Mouse (Mus musculus) stomach, embryonic 14.5 days (tissue): ENCODE measurements around the gene Rgl3. TPM values are rescaled to one million over a fixed set of nuclear protein-coding genes. Genes with fewer than 3 reads are reported as not detected.

Source experiments
- ATAC-seq: fragments of 200-750 bp; cut with Nextera tagmentation; 2 replicates; pipeline ENCODE4 v1.8.0; 2017; ENCODE audit warnings: low read depth, moderate TSS enrichment; ENCODE audit not compliant: insufficient number of reproducible peaks, insufficient read depth, low FRiP score
- H3K27ac ChIP-seq: fragments of 300-500 bp; sonication (generic); 2 replicates; pipeline ENCODE4 v1.5.1; 2014; ENCODE audit warnings: mild to moderate bottlenecking, low read length, moderate library complexity, mixed read lengths
- H3K27me3 ChIP-seq: fragments of 300-500 bp; sonication (generic); 2 replicates; pipeline ENCODE4 v1.6.1; 2014; ENCODE audit warnings: low read length, control low read depth, mixed read lengths; ENCODE audit not compliant: control insufficient read depth, insufficient read depth
- H3K36me3 ChIP-seq: fragments of 300-500 bp; sonication (generic); 2 replicates; pipeline ENCODE4 v1.6.1; 2014; ENCODE audit warnings: mild to moderate bottlenecking, control low read depth, low read length, moderate library complexity, mixed read lengths; ENCODE audit not compliant: control insufficient read depth, insufficient read depth
- H3K4me1 ChIP-seq: fragments of 300-500 bp; sonication (generic); 2 replicates; pipeline ENCODE4 v1.6.1; 2014; ENCODE audit warnings: low read length, control low read depth, mixed read lengths; ENCODE audit not compliant: control insufficient read depth, insufficient read depth
- H3K4me2 ChIP-seq: fragments of 300-500 bp; sonication (generic); replicated peaks from 2 replicates; pipeline ENCODE4 v1.6.1; 2014; ENCODE audit warnings: low read depth, low read length, control low read depth
- H3K4me3 ChIP-seq: fragments of 300-500 bp; sonication (generic); 2 replicates; pipeline ENCODE4 v1.5.1; 2014; ENCODE audit warnings: low read depth, low read length, control low read depth
- H3K9ac ChIP-seq: fragments of 300-500 bp; sonication (generic); replicated peaks from 2 replicates; pipeline ENCODE4 v1.6.1; 2014; ENCODE audit warnings: low read depth, mild to moderate bottlenecking, control low read depth, low read length, moderate library complexity, mixed read lengths
- H3K9me3 ChIP-seq: fragments of 300-500 bp; sonication (generic); 2 replicates; pipeline ENCODE4 v1.6.1; 2016; ENCODE audit warnings: low read depth, low read length, control low read depth; ENCODE audit not compliant: control insufficient read depth
- WGBS: fragments of 180-500 bp; shearing (Covaris S2); extraction: QIAGEN DNeasy Blood & Tissue Kit; methylation state at CpG from one replicate; pipeline ENCODE4 v1.1.7; 2014; 5-methylcytosine and 5-hydroxymethylcytosine counted together
- polyA plus RNA-seq: library from polyadenylated mRNA; unstranded; fragments of >200 nt; fragmentation: Nextera tagmentation; extraction: Ambion mirVana; gene quantifications from 2 replicates; pipeline ENCODE4 v1.2.1, GENCODE M21; 2014

The Rgl3 gene
- polyA plus RNA-seq, 1 experiment from 2014 or later = 5.5 TPM

DNA sequence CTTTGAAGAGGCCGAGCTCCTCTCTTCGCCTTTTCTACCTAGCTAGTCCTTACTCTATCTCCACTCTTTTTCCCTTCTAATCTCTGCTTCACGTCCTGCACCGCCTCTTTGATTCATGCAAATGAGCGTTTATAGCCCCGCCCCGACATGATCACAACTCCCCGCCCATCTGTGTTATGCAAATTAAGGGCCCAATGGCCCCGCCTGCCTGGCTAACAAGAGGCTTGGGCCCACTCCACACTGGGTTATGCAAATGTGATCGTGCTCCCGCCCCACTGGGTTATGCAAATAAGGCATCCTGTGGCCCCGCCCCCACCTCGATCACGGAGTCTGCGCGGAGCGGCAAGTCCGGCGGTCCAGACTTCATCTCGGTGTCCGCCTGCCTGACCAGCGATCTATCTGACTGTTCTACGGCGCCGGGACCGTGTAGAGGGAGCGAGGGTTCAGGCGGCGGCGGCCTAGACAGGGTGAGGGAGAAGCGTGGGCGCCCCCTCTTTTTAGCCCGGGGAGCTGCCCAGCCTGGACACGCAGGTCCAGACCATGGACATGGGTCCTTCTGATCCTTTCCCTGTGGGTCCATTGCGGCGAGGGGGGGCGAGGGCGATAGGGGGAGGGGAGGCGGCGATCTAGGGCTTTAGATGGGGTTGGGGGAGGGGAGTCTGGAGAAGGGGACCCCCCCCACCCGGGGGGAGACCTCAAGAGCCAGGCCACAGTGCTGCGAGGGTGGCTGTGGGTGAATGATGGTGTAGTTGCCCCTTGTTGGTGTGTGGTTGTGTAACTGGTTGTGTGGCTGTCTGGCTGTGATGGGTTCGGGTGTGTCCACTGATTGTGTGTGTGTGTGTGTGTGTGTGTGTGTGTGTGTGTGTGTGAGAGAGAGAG lies 52.3 kb downstream of the Rgl3 start, which contains the start of gene Plppr2:
Plppr2 (plus strand) TSS at position 342 of the 879 bp plus-strand sequence.
- Histone ChIP-seq H3K27ac (no peak within 1 kb of the TSS), H3K4me1 (no peaks in the 10 kb centered on the region), H3K27me3 (no peaks in the 10 kb centered on the region), H3K4me2 (peak within 1 kb of the TSS; percentile 59), H3K9me3 (no peaks in the 10 kb centered on the region), H3K36me3 (no peaks in the 10 kb centered on the region), H3K9ac (no peak within 1 kb of the TSS; the same call in 1 of the 2 replicates), H3K4me3 (peak within 1 kb of the TSS; percentile 40)
- ATAC-seq = peak; percentile 96
- WGBS = 2% methylated on average over 43 of the region's 43 CpGs

DNA sequence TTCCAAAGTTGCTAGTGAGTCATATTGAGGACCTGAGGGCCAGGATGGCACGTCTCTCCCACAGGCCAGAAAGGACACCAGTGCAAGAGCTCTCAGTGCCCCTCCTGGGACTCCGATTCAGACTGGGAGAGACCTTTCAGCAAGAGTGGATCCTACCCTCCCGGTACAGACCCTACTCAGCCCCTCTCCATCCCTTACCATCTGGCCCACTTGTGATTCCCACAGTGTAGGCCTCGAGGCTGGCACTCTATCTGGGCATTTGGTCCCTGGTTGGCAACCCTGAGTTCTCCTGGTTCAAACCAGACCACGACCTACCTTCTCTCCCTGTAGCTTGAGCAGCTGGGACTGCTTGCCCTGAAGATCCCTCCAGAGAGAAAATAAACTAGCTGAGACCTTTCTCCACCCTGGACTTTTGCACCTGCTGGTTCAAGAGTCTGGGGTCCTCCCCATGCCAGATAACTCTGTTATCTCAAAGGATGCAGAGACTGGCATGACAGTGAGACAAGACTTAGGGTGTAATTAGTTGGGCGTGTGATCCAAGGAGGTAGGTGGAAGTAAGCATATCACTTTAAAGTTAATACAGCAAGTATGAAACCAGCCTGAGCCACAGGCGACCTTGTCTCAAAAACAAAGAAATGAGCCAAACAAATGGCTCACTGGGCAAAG lies 53.6 kb downstream of the Rgl3 start:
- Histone ChIP-seq H3K9ac (no peak overlapping the region), H3K4me1 (no peaks in the 10 kb centered on the region), H3K27me3 (no peaks in the 10 kb centered on the region), H3K27ac (no peak overlapping the region), H3K4me2 (no peak overlapping the region), H3K9me3 (no peaks in the 10 kb centered on the region), H3K36me3 (no peaks in the 10 kb centered on the region), H3K4me3 (no peak overlapping the region)
- ATAC-seq = no peak
- 85% methylated on average over 7 of the region's 7 CpGs for WGBS

DNA sequence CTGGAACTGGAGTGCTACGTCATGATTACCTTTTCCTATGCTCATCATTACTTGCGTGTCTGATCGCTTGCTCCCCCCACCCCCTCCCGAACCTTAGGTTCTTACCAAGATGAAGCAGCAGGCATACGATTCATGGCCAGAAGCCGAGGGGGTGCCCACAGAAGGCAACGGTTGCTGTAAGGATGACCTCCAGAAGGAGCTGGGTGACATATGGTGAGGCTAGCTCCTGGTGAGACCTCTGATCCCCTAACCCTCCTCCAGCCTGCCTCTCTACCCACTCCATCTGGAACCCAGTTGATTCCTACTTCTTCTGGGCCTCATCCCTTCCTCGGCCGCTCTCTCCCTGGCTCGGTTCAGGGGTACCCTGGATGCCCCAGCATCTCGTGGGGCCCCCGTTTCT lies 55.2 kb downstream of the Rgl3 start:
- Histone ChIP-seq H3K4me1 (no peaks in the 10 kb centered on the region), H3K27ac (no peak overlapping the region), H3K4me3 (no peak overlapping the region), H3K27me3 (no peaks in the 10 kb centered on the region), H3K4me2 (no peak overlapping the region), H3K9ac (no peak overlapping the region), H3K9me3 (no peaks in the 10 kb centered on the region), H3K36me3 (no peaks in the 10 kb centered on the region)
- 87% methylated on average over 12 of the region's 12 CpGs for WGBS
- no peak for ATAC-seq

DNA sequence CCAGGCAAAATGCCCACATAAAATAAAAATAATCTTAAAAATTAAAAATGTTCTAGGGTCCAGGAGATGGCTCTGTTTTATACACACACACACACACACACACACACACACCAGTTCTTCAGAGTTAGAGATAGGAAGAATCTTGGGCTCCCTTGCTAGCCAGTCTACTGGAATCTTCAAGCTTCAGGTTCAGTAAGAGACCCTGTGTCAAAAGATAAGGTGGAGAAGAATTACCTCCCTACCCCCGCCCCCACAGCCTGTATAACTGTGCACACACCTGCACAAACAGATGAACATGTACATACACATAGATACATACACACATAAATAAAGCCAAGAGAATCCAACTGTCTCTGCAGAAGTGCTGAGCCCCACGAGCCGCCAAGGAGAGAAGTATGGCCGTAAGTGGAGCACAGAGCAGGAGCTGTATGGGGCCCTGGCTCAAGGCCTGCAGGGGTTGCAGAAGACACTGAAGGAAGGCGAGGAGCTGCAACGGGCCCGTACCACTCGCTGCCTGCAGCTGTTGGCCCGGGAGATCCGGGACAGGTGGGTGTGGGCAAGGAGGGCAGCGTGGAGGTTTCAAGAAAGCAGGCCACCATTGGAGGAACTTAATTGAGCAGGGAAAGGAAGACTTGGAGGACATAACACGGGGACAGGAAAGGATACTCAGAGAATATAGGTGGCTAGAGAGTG lies 56.7 kb downstream of the Rgl3 start:
- H3K4me3 ChIP-seq = no peak overlapping the region
- no peaks in the 10 kb centered on the region for H3K36me3 ChIP-seq
- no peak for ATAC-seq
- no peaks in the 10 kb centered on the region for H3K9me3 ChIP-seq
- H3K4me2 ChIP-seq = no peak overlapping the region
- no peak overlapping the region for H3K27ac ChIP-seq
- no peaks in the 10 kb centered on the region for H3K4me1 ChIP-seq
- 49% methylated on average over 12 of the region's 12 CpGs for WGBS
- H3K27me3 ChIP-seq = no peaks in the 10 kb centered on the region
- no peak overlapping the region for H3K9ac ChIP-seq

DNA sequence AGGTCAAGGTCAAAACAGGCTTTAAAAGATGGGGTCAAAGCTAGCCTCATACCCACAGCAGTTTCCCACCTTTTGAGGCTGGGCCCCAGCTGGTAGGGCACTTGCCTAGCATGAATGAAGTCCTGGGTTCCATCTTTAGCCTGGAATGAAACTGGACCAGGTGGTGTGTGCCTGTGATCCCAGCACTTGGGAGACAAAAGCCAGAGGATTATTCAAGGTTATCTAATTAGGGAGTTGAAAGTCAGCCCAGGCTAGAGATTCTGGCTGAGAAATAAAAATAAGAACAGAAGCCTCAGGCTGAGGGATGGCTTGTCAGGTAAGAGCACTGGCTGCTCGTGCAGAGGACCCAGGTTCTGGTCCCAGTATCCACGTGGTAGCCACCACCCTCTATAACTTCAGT lies 57.2 kb downstream of the Rgl3 start:
- no peak for ATAC-seq
- H3K27me3 ChIP-seq = no peaks in the 10 kb centered on the region

DNA sequence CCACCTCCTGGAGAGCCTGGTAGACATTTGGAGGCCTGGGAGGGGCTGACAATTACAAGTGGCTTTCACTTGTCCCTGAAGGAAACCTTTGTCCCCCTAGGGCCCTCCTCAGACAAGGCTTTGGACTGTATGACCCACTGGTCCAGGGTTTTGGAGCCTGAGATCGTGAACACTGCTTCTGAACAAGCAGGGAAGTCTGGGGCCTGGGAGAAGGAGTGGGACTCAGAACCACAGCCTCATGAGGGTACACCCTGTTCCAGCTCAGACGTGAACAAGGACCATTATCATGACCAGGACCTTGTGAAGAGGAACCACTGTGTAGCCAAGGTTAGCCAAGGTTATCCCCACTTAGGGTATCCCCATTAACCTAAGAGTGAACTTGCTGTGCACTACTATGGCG lies 60.0 kb downstream of the Rgl3 start:
- no peak for ATAC-seq
- Histone ChIP-seq H3K9me3 (no peaks in the 10 kb centered on the region), H3K4me3 (no peak overlapping the region), H3K27me3 (no peaks in the 10 kb centered on the region), H3K4me2 (no peak overlapping the region), H3K4me1 (peaks cover 8% of the 10 kb centered on the region; the same call in 1 of the 2 replicates), H3K27ac (no peak overlapping the region), H3K36me3 (no peaks in the 10 kb centered on the region), H3K9ac (no peak overlapping the region)
- WGBS = 78% methylated on average over 3 of the region's 3 CpGs

More for the DNA sequence above, 57.2 kb downstream of the Rgl3 start:
- H3K36me3 ChIP-seq = no peaks in the 10 kb centered on the region
- no peak overlapping the region for H3K27ac ChIP-seq
- 59% methylated on average over 2 of the region's 2 CpGs for WGBS
- no peak overlapping the region for H3K9ac ChIP-seq
- no peaks in the 10 kb centered on the region for H3K9me3 ChIP-seq
- no peak overlapping the region for H3K4me3 ChIP-seq
- H3K4me2 ChIP-seq = no peak overlapping the region
- H3K4me1 ChIP-seq = no peaks in the 10 kb centered on the region

DNA sequence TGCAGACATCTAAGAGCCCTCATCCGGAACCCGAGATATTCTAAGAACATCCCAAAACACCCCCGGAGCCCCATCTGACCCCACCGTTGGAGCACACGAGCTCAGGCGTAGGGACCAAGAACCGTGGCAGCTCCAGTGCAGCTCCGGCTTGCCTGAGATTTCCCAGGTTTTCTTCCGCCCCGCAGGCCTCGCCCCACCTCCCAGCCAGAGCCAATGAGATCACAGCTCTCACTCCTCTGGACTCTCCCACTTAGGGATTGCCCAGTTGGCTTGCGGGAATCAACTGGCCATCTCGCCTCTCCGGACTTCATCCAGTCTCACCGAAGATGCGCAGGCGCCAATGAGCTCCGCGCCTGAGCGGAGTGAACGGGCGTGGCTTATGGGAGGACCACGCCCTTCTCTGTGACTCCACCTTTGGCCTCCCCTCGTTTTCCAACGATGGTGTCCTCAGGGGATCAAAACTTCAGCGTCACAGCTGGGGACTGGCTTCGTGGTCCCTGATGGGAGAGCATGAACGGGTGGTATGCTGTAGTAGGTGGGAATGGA lies 62.0 kb downstream of the Rgl3 start, which contains the start of the genes Ccdc159 and Tmem205:
Ccdc159 (plus strand) TSS at position 264 of the 546 bp plus-strand sequence.
Tmem205 (minus strand) TSS at position 349 of the 546 bp plus-strand sequence.
- no peaks in the 10 kb centered on the region for H3K27me3 ChIP-seq
- WGBS = under 1% methylated on average over 28 of the region's 28 CpGs
- H3K4me2 ChIP-seq = peak within 1 kb of the TSS; percentile 53
- H3K4me3 ChIP-seq = peak within 1 kb of the TSS; percentile 40
- no peaks in the 10 kb centered on the region for H3K9me3 ChIP-seq
- H3K36me3 ChIP-seq = no peaks in the 10 kb centered on the region
- H3K4me1 ChIP-seq = peaks cover 15% of the 10 kb centered on the region; the same call in 1 of the 2 replicates
- peak within 1 kb of the TSS; percentile 29; the same call in 1 of the 2 replicates for H3K27ac ChIP-seq
- ATAC-seq = peak; percentile 95
- H3K9ac ChIP-seq = peak within 1 kb of the TSS; percentile 49

DNA sequence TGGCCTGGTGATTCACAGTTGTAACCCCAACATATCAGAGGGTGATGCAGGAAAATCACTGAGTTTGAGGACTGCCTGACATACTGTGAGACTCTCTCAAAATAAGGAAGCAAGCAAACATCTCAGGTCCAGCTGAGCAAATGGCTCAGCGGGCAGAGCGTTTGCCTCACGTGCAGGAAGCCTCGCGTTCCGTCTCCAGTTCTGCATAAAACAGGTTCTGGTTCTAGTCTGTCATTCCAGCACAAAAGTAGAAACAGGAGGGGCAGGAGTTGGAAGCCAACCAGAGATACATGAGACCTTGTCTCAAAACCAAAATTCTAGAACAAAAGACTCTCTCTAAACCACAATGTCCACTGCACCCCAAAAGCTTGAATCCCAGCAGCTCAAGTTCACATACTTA lies 62.5 kb downstream of the Rgl3 start:
- Histone ChIP-seq H3K4me1 (peaks cover 15% of the 10 kb centered on the region; the same call in 1 of the 2 replicates), H3K4me2 (peak overlapping the region; percentile 53), H3K9ac (peak overlapping the region; percentile 49), H3K9me3 (no peaks in the 10 kb centered on the region), H3K36me3 (no peaks in the 10 kb centered on the region), H3K4me3 (peak overlapping the region; percentile 40), H3K27me3 (no peaks in the 10 kb centered on the region), H3K27ac (peak overlapping the region; percentile 29; the same call in 1 of the 2 replicates)
- WGBS = 4% methylated on average over 6 of the region's 6 CpGs
- ATAC-seq = no peak
